In the genomic region with DNA sequence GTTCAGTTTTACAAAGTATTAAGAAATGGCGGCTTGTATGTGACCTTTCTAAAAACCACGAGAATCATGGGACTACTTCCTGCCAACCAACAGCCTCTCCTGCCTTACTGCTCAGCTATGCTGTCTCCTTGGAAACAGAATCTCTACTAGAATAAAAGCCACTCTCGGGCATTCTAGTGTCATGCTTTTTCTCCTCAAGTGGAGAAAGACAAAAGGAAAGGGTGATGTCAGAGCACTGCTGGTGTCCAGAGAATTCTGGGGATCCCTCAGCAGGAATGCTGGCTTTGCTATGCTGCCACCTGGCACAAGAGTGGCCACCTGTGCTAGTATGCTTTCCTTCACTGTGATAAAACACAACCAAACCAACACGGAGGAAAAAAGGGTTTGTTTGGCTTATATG, we compare ENCODE assay signal across 13 mouse cellular contexts. TPM values are rescaled to one million over a fixed set of nuclear protein-coding genes. Genes with fewer than 3 reads are reported as not detected.
A peak's percentile ranks its signal among the peaks of the same experiment; 100 is the strongest.
DNase-seq lines count a peak whose midpoint lies in the region; ATAC-seq lines count a peak whose summit lies in the region.
"Had no signal": no experiment of that assay in that cellular context is flagged by ENCODE, and none has a peak within 500 bp of the region (broad histone marks: within the 10 kb centered on the region; RNA-seq: fewer than 3 reads in every experiment).

No protein-coding gene starts in this region.

- H3K9ac ChIP-seq in forebrain, embryonic 13.5 days = no peak overlapping the region
- H3K9ac ChIP-seq in midbrain, embryonic 13.5 days (replicated peaks) = no peak overlapping the region
- H3K9ac ChIP-seq: limb, embryonic 13.5 days had no signal

- H3K36me3 ChIP-seq in forebrain, embryonic 13.5 days (ENCODE audit: poor library complexity, severe bottlenecking) = no peaks in the 10 kb centered on the region
- no peaks in the 10 kb centered on the region for H3K36me3 ChIP-seq in midbrain, embryonic 13.5 days
- H3K36me3 ChIP-seq: G1E had no signal

- no peak overlapping the region for H3K4me3 ChIP-seq in forebrain, embryonic 13.5 days
- H3K4me3 ChIP-seq in midbrain, embryonic 13.5 days (replicated peaks) = no peak overlapping the region
- H3K4me3 ChIP-seq: erythroblast, embryonic 14.5 days; limb, embryonic 13.5 days; megakaryocyte, embryonic 14.5 days had no signal

- 5% methylated on average over 4 of the region's 4 CpGs for WGBS in forebrain, embryonic 13.5 days
- WGBS in midbrain, embryonic 13.5 days = 7% methylated on average over 4 of the region's 4 CpGs

- H3K9me3 ChIP-seq in forebrain, embryonic 13.5 days (replicated peaks) = no peaks in the 10 kb centered on the region; the same call in 1 of the 2 replicates
- no peaks in the 10 kb centered on the region for H3K9me3 ChIP-seq in midbrain, embryonic 13.5 days
- H3K9me3 ChIP-seq: limb, embryonic 13.5 days had no signal

- peak overlapping the region; percentile 19; the same call in 1 of the 2 replicates for H3K4me2 ChIP-seq in forebrain, embryonic 13.5 days
- H3K4me2 ChIP-seq in midbrain, embryonic 13.5 days (replicated peaks) = no peak overlapping the region
- H3K4me2 ChIP-seq: heart, embryonic 11.5 days; limb, embryonic 13.5 days had no signal

- no peaks in the 10 kb centered on the region for H3K27me3 ChIP-seq in forebrain, embryonic 13.5 days
- no peaks in the 10 kb centered on the region for H3K27me3 ChIP-seq in midbrain, embryonic 13.5 days
- H3K27me3 ChIP-seq: limb, embryonic 13.5 days had no signal

- H3K27ac ChIP-seq in forebrain, embryonic 13.5 days = no peak overlapping the region
- peak overlapping the region; percentile 61 for H3K27ac ChIP-seq in midbrain, embryonic 13.5 days
- H3K27ac ChIP-seq: limb, embryonic 13.5 days had no signal

- H3K4me1 ChIP-seq in forebrain, embryonic 13.5 days = peaks cover 14% of the 10 kb centered on the region
- peaks cover 16% of the 10 kb centered on the region for H3K4me1 ChIP-seq in midbrain, embryonic 13.5 days (replicated peaks)
- H3K4me1 ChIP-seq: limb, embryonic 13.5 days; megakaryocyte, embryonic 14.5 days had no signal

- ATAC-seq in forebrain, embryonic 13.5 days = peak; percentile 57; the same call in 1 of the 2 replicates
- peak; percentile 78 for ATAC-seq in midbrain, embryonic 13.5 days
- no peak for ATAC-seq in erythroblast, adult 5-6 weeks (replicated peaks; ENCODE audit: low FRiP score, poor library complexity, severe bottlenecking)

- DNase-seq in ZHBTc4 (ENCODE audit: low read depth, low spot score) = peak; percentile 29
- DNase-seq in cerebellum, adult 11-12 months = peak; percentile 61
- no peak for DNase-seq in gastrocnemius, postnatal 4 days (ENCODE audit: low spot score in 2 of 2)
- DNase-seq in kidney, postnatal 36 days = no peak
- DNase-seq: kidney, postnatal 25 days had no signal

RNA-seq across cellular contexts. Expression of a gene that starts 57.0 kb away (rescaled TPM):
- 7.9 and 8.2 TPM in 2 replicates for polyA plus RNA-seq in forebrain, embryonic 13.5 days (2015; fragmentation: Nextera tagmentation; extraction: Ambion mirVana)
- polyA plus RNA-seq in midbrain, embryonic 13.5 days (2015; fragmentation: Nextera tagmentation; extraction: Ambion mirVana) = 12.1 and 12.3 TPM in 2 replicates
- total RNA-seq in erythroblast, adult 5-6 weeks (2015; ENCODE audit: low replicate concordance) = 0.21 TPM in 1 of 2 replicates, not detected in the other
- 0.14 TPM in 1 of 2 replicates, not detected in the other for total RNA-seq in erythroblast, adult 5-6 weeks (2017; ENCODE audit: low replicate concordance)
- 10 to 100 TPM; 53.8 to 60.0 TPM for total RNA-seq in gastrocnemius, postnatal 4 days (2021)
- polyA plus RNA-seq: G1E had no signal

Comparison
In these comparisons a context has a peak if more than half of its experiments do, and no peak if none do; other contexts are left out.
1. DNase-seq: peak in ZHBTc4 (single experiment) and cerebellum, adult 11-12 months (single experiment); none in gastrocnemius, postnatal 4 days (0 of 2) and kidney, postnatal 36 days (0 of 2).
2. RNA of a gene that starts 57.0 kb away (total RNA-seq): 53.8 to 60.0 TPM in gastrocnemius, postnatal 4 days; 0.14 to 0.21 TPM in erythroblast, adult 5-6 weeks; every median in the first group is over 10 times any median in the second.